Mouse (Mus musculus) left cerebral cortex, postnatal 36 days (tissue): Measurements from ENCODE around the gene Hc. TPM values are rescaled to one million over a fixed set of nuclear protein-coding genes. Genes with fewer than 3 reads are reported as not detected.

Experiments used
- DNase-seq, 2 experiments: peaks; one replicate each; pipeline ENCODE4 v3.0.0; 2021 to 2022; ENCODE audit warnings: low spot score in 2 of 2, mixed read lengths in 1 of 2
- intact Hi-C: fragments of 180-260 bp; cut with DNase I; formaldehyde crosslinking; loops from one replicate; pipeline ENCODE4 v1.15.1; 2025
- total RNA-seq, 2 experiments: library from RNA; stranded (reverse); gene quantifications; 2 replicates each; pipeline ENCODE4 v1.2.3; 2021

Gene Hc
- total RNA-seq, 2 experiments from 2014 or later = 0.27 TPM; not detected in 1

DNA sequence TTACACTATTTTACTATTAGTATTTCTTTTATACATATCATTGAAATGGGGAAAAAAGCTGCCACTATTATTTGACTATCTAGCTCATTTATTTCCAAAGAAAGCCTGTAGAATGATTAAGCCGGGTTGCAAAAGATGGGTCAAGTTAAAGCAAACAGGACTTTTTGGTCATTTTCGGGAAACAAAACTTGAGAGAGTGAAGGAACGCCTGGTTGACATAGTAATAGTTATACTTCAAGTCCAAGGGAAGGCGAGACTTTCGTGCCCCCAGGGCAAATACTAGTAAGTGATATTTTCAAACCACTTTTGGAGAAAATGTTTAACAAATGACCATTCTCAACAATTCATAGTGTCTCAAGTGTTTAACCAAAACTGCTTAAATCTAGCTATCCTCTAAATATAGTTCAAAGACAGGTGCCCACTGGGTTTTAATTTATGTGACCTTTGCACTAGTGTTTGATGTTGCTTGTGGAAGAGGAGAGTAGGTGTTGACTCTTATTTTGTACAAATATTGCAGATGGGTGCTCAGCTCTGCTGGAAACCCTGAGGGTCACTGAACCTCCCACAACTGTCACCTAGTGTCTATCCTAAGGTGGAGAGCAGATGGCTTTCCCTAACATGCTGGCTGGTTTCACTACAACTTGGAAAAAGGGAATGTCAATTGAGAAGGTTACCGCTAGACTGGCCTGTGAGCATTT lies 2.2 kb upstream of the Hc start:
- DNase-seq = no peak

DNA sequence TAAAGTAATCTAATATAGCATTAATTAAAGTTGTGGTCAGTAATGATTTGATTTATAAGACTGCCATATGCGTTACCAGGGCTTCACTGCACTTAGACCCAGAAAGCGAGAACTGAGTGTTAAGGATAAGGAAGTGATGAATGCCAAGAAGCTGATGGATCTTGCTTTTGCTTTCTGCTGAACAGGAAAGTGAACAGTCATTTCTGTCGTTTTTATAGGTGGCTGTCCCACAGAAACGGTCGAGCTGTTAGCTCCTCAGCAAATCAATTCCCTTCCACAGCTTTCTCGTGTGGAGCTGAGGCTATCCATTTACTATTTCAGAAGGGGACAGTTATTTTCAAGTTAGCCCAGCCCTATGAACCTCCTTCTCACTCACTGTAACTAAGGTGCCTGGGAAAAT lies 341 bp downstream of the Hc start:
- no peak for DNase-seq

More for the DNA sequence above, 2.2 kb upstream of the Hc start:
- intact Hi-C loops = no loop called here

DNA sequence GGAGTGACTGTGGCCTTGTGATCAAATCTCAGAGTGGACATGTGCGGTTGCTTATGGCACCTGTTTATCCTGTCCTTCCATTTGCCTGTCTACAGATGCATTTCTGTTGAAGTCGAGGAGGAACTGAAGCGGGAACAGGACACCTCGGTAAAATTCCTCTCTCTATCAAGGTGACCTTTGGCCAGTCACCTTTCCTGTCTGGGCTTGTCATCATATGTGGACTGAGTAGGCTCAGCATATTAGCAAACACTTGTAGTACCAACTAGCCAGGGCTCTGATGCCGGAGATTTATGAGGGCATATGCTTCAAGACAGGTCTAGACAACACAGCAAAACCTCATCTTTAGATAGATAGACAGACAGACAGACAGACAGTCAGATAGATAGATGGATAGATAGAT lies 982 bp downstream of the Hc start:
- no peak for DNase-seq
- intact Hi-C loops = no loop called here

More for the DNA sequence above, 341 bp downstream of the Hc start:
- intact Hi-C loops = no loop called here

DNA sequence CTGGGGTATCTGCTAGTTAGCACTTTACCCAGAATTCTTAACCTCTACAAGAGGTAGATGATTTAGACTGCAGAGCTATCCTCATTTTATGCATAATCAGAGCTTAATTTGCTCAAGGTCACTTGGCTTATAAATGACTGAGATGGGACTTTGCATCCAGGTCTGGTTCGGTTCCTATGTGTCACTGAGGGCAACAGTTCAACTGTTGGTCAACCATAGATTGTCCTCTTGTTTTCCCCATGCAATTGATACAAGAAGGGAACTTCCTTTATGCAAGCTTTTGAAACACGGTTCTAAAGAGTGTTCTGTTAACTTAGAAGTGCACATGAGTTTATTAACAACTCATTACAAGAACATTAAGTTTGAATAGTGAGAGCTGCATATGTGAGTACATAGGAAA lies 2.9 kb downstream of the Hc start:
- intact Hi-C loops = no loop called here
- no peak for DNase-seq

DNA sequence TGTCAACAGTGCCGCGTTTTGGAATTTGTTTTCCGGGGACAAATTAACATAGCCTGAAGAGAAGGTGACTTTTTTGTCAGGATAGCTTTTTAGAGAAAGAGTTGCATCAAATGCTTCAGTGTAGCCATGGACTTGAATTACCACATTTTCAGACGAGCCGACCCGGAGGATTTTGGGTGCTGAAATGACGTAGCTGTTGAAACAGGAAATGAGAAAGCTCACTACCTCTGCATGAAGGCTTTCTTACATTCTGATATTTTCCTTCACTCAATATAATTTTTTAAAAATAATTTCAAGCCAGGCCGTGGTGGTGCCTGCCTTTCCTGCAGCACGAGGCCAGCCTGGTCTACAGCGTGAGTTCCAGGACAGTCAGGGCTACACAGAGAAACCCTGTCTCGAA lies 4.0 kb downstream of the Hc start:
- no peak for DNase-seq
- intact Hi-C loops = no loop called here

DNA sequence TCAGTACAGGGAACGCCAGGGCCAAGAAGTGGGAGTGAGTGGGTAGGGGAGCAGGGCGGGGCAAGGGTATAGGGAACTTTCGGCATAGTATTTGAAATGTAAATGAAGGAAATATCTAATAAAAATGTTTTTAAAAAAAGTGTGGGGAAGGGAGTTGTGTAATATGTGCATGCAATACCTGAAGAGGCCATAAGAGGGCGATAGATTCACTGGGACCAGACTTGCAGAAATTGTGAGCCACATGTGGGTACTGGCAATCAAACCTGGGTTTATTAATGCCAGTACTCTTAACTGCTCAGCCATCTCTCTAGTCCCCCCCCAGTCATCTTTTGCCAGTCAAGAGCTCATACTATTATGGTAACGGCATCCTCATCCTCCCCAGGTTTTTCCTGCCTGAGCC lies 12.4 kb downstream of the Hc start:
- DNase-seq = no peak
- intact Hi-C loops = no loop called here

DNA sequence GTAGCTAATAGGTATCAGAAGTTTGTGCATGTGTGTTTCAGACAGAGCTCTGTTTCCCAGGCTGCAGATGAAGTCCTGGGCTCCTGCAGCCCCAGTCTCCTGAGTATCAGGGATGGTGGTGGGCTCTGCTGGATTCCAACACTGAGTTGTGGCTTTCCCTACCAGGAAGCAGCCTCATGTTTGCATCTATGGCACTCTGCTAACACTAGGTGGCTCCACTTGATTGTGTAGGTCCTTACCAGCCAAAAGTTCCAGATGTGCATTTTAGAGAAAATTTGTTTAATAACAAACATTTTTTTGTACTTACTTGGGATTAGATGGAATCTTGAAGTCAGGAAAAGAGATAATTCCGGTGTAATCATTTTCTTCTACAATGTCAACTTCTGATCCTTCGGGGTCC lies 16.3 kb downstream of the Hc start:
- no peak for DNase-seq
- intact Hi-C loops = loop anchor here (2.0 kb wide), 1 partner anchor 64 kb away; the partner anchor contains the start of gene Cntrl

DNA sequence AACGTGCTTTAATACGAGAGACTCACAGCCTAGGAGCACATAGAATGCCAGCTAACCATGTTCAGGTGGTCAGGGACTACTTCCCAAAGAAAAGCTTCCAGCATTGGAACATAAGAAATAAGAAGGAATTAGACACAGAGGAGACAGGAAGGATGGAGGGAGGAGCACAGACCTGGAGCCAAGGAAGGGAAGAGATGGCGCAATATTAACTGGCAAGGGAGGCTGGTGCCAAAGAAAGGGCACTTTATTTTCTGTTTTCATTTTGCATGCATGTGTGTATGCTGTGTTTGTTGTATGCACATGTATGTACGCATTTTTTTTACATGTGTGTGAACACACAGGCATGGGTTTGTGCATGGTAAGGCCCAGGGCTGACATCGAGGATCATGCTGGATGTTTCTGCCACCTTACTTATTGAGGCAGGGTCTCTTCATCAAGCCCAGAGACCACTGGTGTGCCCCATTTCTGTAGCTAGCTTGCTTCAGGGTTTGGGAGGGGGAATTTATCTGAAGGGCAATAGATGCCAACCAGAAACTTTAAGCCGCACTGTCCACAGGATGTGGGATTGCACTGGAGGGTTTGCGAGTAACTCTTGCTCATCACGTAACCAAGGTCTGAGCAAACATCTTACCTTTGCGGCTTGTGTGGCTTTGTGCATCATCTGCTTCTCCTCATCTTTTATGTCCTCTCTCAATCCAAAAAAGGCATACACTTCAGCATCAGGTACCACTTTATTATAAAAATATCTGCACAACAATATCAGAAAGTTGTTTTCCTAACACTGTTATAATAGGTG lies 22.5 kb downstream of the Hc start:
- intact Hi-C loops = no loop called here
- DNase-seq = no peak

DNA sequence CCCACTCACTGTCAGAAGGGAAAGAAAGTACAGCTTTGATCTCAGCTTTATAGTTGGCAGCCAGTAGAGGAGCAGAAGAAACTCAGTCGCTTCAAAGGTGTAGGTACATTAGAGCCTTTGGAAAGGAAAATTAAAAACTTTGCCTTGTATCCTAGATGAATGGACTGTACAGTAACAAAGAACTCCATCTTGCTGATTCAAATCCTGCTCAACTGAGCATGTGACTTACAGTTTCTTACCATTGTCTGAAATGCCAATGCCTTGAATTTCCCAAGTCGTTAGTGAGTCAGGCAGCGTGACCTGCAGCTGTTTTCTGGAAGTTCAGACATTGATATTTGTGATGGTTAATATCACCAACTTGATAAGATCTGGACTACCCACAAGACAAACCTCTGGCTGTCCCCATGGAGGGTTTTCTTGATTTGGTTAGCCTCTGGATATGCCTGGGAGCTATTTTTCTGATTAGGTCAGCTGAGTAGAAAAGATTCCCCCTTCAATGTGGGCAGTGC lies 36.5 kb downstream of the Hc start:
- intact Hi-C loops = no loop called here
- no peak for DNase-seq

DNA sequence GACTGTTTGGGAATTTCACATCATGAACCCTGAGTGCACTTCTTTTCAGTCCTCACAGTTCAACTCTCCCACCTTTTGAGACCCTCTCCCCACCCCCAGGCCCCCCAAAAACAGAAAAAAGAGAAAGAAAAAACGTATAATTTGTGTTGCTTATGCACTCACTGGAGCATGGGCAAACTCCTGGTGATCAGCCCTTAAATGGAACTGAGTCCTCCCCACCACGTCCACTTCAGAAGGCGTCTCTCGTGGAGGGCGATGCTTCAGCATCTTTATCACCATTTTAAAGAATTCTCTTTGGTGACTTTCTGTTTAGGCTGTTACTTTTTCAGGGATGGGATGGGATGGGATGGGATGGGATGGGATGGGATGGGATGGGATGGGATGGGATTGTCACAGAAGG lies 39.4 kb downstream of the Hc start:
- intact Hi-C loops = no loop called here
- DNase-seq = no peak

DNA sequence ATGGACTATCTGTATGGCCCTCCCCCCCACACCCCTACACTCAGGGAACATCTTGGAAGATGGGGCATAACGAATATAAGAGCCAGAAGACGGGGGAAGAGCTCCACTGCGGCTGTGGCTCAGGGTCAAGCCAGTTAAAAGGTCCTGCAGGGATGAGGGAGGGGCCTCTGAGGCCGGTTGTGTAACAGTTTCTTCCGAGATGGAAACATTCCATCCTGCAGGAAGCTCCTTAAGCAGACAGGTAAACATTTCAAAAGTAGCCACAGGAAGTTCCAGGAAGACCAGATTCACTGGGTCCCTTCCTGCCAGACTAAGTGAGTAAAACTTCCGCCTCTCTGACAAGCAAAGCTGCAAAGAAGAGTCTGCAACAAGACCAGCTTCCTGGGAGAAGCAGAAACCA lies 45.4 kb downstream of the Hc start:
- DNase-seq = no peak
- intact Hi-C loops = no loop called here

DNA sequence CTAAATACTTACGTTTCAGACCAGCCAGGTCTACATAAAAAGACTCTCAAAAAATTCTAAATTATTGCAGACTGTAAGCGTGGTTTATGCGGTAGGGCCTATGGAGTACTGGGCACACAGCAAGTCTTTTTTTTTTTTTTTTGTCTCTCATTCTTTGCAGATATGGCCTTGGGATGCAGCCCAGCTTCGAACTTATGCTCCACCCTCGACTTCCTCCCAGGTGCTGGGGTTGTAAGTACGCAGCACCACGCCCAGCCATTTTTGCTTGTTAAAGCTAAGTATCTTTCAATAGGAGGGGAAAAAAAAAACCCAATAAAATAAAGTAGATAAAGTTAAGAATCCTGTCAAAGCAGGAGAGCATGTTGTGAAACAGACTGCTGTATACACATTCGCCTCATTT lies 49.6 kb downstream of the Hc start:
- no peak for DNase-seq
- intact Hi-C loops = no loop called here

DNA sequence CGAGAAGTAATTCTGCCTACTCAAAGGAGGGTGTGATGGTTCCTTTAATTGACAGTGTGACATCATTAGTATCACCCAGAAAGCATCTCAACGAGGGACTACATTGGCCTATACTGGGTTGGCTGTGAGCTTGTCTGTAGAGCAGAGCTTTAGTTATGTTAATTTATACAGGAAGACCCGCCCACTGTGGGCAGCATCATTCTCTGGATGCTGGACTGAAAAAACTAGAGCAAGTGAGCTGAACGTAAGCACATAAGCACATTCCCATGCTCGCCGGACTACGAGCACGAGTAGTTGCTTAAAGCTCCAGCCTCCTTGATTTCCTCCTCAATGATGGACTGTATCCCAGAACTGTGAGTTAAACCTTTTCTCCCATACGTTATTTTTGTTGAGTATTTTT lies 62.3 kb downstream of the Hc start:
- intact Hi-C loops = no loop called here
- DNase-seq = peak; percentile 53 to 59

DNA sequence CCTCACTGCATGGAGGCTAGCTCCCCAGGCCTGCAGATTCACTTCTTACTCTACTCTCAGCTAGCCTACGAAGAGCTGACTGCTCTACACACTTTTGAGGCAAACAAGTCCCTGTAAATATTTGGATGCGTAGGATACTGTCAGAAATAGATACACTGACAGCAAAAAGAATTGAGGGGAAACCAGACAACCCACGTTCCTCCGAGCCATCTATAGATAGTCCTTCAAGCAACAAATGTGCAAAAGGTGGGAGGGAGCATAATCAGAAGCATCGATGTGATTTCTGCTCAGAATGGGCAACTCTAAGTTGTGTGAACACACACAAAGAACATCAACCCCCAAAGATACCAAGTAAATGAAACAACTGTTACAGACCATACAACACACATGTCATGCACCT lies 64.7 kb downstream of the Hc start:
- DNase-seq = no peak
- intact Hi-C loops = no loop called here

DNA sequence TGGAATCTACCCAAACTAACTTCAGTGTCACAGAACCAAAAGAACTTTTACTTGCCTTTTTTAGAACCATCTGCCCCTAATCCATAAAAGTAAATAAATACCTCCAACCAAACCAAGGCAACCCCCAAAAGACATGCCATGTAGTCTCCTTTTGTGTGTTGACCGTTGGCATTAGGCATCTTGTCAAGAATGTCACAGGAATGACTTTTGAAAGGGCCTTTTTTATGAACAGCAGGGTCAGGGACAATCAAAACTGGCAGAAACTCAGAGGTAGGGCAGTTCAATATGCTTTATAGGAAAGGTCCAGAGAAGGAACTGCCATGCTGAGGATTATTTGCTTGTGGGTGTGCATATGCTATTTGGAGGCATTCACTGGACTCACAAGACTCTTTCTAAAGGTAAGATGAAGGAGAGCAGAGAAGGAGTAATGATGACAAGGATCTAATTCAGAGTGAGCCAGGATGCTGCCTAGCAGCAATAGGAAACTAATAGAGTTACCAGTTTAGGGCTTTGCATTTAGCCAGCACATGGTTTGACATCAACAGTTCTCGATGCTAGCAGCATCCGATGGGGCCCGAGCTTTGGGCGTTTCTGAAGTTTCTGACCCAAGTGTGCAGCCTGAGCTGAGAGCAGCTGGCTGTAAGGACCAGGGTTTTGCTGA lies 67.4 kb downstream of the Hc start:
- no peak for DNase-seq
- intact Hi-C loops = no loop called here

DNA sequence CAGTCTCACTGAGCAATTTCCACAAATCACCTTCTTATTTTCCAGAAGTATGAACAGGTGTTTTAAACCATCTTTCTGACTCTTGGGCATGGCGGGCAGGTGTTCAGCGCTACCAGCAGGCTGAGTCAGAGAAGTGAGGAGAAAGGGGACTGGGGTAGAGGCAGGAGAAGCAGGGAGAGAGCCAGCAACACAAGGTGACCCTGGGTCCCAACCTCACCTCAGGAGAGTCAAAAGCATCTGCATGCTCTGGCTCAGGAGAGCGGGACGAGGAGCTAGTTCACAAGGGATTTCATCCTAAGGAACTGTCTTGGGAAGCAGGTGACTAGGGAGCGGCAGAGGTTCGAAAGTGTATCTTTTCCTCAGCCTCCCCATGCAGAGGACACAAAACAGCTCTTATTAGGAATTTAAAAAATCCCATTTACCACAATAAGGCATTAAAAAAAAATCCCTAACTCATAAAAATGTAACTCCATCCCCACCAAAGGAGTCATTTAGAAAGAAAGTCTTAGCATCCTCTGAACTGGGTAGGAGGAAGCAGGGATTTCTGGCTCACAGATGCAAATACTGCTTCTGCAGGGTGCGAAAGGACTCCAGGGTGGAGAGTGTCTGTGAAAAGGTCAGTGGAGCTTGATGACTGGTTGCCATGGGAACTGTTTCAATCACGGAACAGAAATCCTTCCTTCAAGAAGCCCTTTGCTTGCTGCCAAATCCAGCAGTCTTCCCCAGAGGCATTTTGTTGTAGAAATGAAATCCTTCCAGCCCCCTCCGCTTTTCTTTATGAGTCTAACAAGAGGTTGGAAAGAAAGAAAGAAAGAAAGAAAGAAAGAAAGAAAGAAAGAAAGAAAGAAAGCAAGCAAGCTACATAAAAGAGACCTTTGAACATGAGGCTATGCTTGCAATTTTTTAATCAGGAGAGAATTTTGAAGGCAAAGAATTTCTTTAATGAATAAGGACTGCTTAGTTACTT lies 68.2 kb downstream of the Hc start:
- intact Hi-C loops = no loop called here
- DNase-seq = no peak

DNA sequence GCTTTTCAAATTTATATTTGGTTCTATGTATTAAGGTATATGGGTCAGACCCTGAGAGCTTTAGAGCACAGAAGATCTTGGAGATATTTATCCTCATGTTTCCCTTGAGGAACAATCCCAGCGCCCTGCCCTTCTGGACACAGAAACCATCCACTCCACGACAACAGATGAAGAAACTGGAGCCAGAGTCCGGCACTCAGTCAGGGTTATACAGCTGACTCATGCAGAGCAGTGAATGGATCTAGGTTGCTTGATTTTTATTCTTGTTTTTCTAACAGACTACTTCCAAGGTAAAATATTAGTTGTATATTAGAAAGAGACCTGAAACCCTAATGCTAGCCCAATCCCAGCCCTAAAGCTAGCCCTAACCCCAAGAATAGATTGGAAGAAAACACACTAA lies 69.3 kb downstream of the Hc start:
- intact Hi-C loops = no loop called here
- DNase-seq = no peak

DNA sequence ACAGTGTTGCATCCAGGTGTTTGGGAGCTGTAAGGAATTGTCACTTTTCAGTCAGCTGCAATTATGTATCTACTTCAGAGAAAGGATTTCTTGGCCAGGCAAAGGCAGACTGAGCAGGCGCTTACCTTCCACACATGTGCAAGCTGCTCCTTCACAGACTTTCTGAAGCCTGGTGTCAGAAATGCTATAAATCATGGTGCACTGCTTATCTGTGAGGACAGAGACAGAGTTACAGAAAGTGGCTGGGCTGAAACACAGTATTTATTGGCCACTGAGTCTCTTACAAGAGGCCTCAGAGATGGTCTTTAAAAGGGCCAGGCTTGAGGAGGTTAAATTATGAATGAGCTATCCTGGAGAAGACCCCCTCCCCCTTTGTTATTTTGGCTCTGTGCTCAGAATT lies 71.5 kb downstream of the Hc start:
- intact Hi-C loops = no loop called here
- DNase-seq = no peak

DNA sequence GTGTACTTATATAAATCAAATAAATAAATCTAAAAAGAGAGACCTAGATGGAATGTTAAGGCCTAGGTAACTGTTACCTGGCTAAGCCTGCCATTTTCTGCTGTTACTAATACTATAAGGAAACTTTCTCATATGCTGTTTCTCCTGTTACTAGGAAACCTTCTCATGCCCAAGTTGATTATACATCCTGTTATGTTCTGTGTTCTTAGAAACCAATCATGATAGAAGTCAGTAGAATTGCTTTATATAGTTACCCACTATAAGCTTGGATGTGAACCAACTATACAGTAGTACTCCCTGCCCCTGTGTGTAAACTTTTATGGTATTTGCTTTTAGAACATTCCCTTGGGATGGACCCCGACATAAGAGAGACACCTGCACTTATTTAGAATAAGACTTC lies 73.6 kb downstream of the Hc start:
- intact Hi-C loops = no loop called here

DNA sequence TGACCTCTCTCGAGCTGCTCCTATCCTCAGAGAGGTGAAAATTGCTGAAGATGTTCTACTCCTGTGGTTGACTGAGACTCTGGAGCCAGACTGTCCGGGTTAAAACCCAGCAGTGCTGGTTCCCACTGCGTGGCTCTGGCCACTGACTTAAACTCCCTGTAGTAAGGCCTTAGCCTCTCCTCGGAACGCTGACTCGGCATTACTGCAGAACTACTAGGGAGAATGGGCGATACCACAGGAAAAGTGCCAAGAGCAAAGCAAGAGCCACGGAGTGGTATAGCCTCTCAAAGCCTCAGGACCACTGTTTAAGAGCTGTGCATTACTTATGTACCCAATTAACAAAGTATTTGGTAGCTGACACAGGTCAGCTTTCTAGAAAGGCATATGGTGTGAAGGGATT lies 76.4 kb downstream of the Hc start:
- intact Hi-C loops = no loop called here
- no peak for DNase-seq

More for the DNA sequence above, 73.6 kb downstream of the Hc start:
- DNase-seq = no peak
